Mouse (Mus musculus) spleen, adult 2 months (tissue): ENCODE data around the gene Ctdspl.

ENCODE experiments used
- CTCF ChIP-seq: fragments of 200-500 bp; IDR thresholded peaks from 2 replicates; pipeline ENCODE4 v1.5.1; 2011; ENCODE audit warnings: mild to moderate bottlenecking, inconsistent platforms; ENCODE audit not compliant: insufficient read depth, insufficient read length, insufficient replicate concordance; ENCODE audit errors: extremely low read depth
- POLR2A ChIP-seq: fragments of 200-500 bp; IDR thresholded peaks from 2 replicates; pipeline ENCODE4 v1.6.1; 2011; ENCODE audit warnings: low read depth, low read length, inconsistent platforms

- TF ChIP-seq POLR2A = no peak
- TF ChIP-seq CTCF = no peak
These were observed 64.2 kb downstream of the Ctdspl start for GRCm38 (mm10) chr9:118990490-118990889.
